Mouse (Mus musculus): ENCODE measurements at regions not wholly inside any gene's neighbourhood (a gene's known extent, or its start where the extent isn't known, plus 50 kb on each side); places are given as distances from the start of the nearest gene placed in this dataset.

DNA sequence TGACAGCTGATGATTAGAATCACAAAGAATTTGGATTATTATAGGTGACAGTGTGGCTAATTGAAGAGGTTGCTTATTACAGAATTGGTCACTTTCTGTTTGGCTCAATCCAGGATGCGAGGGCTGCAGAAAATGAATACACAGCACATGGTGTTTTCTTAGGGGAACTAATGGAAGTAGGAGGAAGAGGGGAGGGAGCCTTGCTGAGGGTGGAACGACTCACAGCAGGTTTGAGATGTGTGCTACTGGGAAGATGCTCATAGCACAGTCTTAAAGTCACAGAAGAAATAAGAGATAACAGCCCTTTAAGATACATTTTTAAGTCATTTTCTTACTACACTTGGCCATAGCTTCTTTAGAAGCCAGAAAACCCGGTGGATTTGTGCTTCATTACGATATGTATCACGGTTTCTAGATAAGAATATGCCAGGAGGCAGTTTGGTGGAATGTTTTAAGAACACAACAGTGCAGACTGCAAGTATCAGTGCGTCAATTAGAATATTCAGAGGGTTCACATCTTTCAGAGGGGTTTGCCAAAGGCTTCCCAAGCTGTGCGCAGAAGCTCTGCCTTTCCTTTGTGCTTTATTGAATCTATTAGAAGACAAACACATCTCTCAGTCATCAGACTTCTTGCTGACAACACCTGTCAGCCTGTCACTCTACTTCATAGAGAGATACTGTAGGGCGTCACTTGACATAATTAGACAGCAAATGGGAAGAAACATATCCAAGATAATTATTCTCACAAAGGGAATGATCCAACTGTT lies 853.7 kb downstream of the Otol1 start:
- DNase-seq (ENCODE audit: low spot score in 2 of 2): no peak

DNA sequence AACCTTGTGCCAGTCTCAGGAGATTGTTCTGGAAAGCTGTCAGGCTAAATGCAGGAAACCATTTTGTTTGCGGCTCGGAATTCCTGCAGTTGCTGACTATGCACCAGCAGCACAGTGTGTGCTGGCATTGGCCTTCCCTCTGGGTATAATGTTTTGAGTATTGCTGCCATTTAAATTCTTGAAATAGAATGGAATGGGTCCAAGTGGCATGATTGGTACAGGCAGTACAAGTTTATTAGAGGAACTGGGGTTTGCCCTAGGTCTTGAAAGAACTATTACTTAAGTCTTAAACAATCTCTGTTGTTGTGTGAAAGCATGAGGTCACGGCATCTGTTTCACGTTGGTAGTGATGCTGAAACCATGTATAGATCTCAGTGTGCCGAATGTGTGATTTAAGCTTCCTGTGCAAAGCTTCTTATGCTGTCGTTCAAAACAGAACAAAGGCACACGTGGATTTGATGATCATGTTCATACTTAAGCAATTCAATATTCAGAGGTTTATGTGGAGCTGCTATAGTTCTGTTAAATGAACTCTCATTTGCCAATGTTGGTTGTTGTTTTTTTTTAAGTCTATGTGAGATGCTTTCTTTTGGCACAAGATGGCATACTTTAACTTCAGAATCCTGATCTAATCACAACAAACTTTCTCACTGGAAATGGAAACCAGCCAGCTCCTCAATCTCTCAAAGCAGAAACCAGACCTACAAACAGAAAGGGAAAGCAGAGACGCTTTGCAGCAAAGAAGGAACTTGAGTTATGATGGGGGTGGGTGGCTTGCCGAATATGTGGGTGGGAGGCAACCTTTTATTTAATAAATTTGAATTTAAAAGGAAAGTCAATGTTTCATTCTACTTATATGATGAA lies 866.5 kb downstream of the Otol1 start:
- DNase-seq (ENCODE audit: low spot score in 2 of 2): peak in 1 of 2 experiments; percentile 11

DNA sequence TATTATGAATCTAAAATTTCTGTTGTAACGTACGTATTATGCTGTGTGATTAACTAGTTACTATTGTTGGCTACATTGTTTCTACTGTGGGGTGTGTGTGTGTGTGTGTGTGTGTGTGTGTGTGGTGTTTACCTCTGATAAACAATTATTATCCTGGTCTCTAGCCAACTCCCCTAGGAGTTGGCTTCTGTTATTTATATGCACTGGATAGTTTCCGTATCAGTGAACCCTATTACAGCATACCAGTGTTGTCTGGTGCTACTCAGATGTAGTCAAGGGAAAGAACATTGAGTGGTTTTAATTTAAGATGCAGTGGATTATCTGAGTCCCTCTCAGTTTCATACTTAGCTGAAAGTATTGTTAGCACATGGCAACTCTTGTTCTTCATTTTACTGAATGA lies 867.2 kb downstream of the Otol1 start:
- no peak for DNase-seq (ENCODE audit: low spot score in 2 of 2)

Data from frontal cortex, postnatal 10 days (tissue).